Mouse (Mus musculus): ENCODE results near the gene Cbfa2t3. TPM values are rescaled to one million over a fixed set of nuclear protein-coding genes. Genes with fewer than 3 reads are reported as not detected.

Cbfa2t3 gene
- total and polyA plus RNA-seq, 2 experiments from 2014 or later = 10.0 to 12.6 TPM

DNA sequence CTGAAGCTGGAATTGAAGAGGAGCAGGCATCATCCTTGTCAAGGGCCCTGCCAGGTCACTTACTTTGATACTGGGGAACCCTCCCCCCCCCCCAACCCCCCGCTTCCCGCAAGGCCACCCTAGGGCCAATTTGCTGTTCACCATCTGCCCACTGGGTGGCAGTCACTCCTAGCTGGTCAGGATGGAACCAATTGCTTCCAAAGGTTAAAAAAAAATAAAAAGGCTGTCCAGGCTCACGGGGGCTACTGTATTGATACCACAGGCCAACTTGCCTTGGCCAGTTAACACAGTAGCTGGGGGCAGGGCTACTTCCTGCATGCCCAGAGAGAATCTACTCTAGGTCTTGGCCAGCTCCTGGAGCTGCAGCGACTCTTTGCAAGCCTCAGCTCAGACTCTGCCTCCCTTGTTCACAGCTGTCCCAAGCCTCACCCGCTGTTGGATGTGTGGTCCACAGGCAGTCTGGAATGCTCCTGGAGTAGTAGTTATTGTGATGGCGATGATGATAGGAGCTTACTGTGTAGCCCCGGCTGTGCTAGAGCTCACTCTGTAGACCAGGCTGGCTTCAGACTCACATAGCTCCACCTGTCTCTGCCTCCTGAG lies 80.9 kb downstream of the Cbfa2t3 start:
- Histone ChIP-seq H3K9me3 (ENCODE audit: low read length) (no peaks in the 10 kb centered on the region), H3K4me3 (ENCODE audit: low read length) (no peak overlapping the region), H3K9ac (replicated peaks; ENCODE audit: low read length) (no peak overlapping the region), H3K27me3 (ENCODE audit: insufficient read depth, low read length) (no peaks in the 10 kb centered on the region), H3K27ac (no peak overlapping the region), H3K36me3 (ENCODE audit: insufficient read depth, low read length) (0 out of 2 replicates have a peak, but pooled peaks cover 5% of the 10 kb centered on the region), H3K4me2 (ENCODE audit: low read depth, low read length) (no peak overlapping the region), H3K4me1 (ENCODE audit: insufficient read depth, low read length) (no peaks in the 10 kb centered on the region)
- peak; percentile 89 for DNase-seq (ENCODE audit: low spot score)
- 29% methylated on average over 5 of the region's 7 CpGs for WGBS
- peak; percentile 75 for TF ChIP-seq CTCF (IDR thresholded peaks at IDR 0.05; ENCODE audit: low read depth)
- ATAC-seq = peak; percentile 25; the same call in 1 of the 2 replicates

DNA sequence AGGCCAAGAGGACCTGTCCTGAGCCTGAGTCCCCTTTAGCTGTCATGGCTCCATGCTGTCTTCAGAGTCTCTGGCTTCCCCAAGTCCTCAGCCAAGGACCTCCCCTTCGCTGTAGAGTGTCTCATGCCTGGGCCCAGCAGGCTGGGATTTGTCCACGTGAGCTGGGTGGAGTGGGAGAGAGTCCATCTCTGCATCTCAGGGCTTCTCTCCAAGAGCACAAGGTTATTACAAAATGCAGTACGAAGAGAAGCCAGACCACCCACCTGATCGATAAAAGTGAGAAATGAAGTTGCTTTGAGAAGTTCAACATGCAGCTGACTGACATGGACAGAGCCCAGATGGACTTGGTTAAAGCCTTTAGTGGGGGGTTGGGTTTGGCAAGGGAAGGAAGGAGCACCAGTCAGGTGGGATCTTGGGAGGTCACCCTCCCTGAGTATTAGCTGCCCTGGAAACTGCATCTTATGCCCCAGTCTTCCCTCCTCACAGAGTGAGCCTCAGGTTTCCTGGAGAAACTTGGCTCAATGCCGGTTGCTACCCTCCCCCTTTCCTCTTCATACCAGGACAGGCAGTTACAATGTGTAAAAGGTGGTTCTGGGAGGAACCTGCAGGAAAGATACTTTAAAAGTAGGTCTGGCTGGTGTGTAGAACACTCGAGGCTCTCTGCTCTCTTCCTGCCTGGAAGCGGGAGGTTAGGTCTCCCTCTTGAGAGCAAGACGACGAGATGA lies 82.6 kb downstream of the Cbfa2t3 start:
- no peak for ATAC-seq
- no peak overlapping the region for H3K4me3 ChIP-seq (ENCODE audit: low read length)
- peaks cover 6% of the 10 kb centered on the region; the same call in 1 of the 2 replicates for H3K4me1 ChIP-seq (ENCODE audit: insufficient read depth, low read length)
- TF ChIP-seq CTCF (IDR thresholded peaks at IDR 0.05; ENCODE audit: low read depth) = no peak
- H3K36me3 ChIP-seq (ENCODE audit: insufficient read depth, low read length) = 0 out of 2 replicates have a peak, but pooled peaks cover 5% of the 10 kb centered on the region
- H3K4me2 ChIP-seq (ENCODE audit: low read depth, low read length) = no peak overlapping the region
- no peak overlapping the region for H3K9ac ChIP-seq (replicated peaks; ENCODE audit: low read length)
- H3K9me3 ChIP-seq (ENCODE audit: low read length) = no peaks in the 10 kb centered on the region
- 72% methylated on average over 9 of the region's 9 CpGs for WGBS
- no peaks in the 10 kb centered on the region for H3K27me3 ChIP-seq (ENCODE audit: insufficient read depth, low read length)
- no peak overlapping the region for H3K27ac ChIP-seq
- no peak for DNase-seq (ENCODE audit: low spot score)

DNA sequence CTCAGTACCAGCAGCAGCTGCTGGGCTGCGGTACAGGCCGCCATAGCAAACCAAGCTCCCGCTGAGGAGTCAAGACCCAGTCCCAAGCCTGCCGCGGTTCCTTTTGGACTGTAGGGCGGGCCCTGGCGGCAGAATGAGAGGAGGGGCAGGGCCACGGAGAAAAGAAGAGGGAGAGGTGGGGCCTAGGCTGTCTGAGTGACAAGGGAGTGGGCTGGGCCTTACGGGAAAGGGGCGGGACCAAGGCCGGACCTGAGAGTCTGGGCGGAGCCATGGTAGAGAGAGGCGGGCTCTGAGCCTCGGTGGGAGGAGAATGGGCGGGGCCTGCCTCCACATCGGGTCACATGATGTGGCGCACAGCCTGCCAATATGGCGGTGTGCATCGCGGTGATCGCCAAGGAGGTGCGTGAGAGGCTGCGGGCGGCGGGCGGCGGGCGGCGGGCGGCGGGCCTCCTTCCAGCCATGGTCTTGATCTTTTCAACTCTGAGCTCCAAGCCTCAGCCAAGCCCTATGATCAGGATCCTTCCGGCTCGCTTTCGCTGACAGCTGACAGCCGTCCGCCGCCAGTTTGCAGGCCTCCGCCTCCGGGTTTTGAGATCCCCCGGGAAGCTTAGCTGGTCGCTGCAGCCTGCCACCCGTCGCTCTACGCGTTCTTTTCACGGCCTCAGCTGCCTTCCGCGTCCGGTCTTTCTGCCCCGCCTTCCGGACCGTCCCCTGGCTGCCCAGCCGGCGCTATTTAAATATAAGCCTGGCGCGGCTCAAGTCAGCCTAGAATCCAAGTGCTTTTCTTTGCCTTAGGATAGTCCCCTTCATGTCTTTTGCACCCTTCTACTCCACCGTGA lies 87.4 kb downstream of the Cbfa2t3 start, which contains the start of the genes Galns and Trappc2l:
TSS of gene Galns (minus strand) at position 169 of the 839 bp plus-strand sequence.
TSS of gene Trappc2l (plus strand) at position 346 of the 839 bp plus-strand sequence.
- peak; percentile 67 for TF ChIP-seq CTCF (IDR thresholded peaks at IDR 0.05; ENCODE audit: low read depth)
- under 1% methylated on average over 50 of the region's 57 CpGs for WGBS
- Histone ChIP-seq H3K9me3 (ENCODE audit: low read length) (no peaks in the 10 kb centered on the region), H3K4me2 (ENCODE audit: low read depth, low read length) (peak within 1 kb of the TSS; percentile 77), H3K4me3 (ENCODE audit: low read length) (peak within 1 kb of the TSS; percentile 73), H3K36me3 (ENCODE audit: insufficient read depth, low read length) (0 out of 2 replicates have a peak, but pooled peaks cover 5% of the 10 kb centered on the region), H3K27me3 (ENCODE audit: insufficient read depth, low read length) (no peaks in the 10 kb centered on the region), H3K27ac (peak within 1 kb of the TSS; percentile 87), H3K9ac (replicated peaks; ENCODE audit: low read length) (peak within 1 kb of the TSS; percentile 81), H3K4me1 (ENCODE audit: insufficient read depth, low read length) (peaks cover 12% of the 10 kb centered on the region)
- ATAC-seq (peak; percentile 99), DNase-seq (ENCODE audit: low spot score) (peak; percentile 99)

DNA sequence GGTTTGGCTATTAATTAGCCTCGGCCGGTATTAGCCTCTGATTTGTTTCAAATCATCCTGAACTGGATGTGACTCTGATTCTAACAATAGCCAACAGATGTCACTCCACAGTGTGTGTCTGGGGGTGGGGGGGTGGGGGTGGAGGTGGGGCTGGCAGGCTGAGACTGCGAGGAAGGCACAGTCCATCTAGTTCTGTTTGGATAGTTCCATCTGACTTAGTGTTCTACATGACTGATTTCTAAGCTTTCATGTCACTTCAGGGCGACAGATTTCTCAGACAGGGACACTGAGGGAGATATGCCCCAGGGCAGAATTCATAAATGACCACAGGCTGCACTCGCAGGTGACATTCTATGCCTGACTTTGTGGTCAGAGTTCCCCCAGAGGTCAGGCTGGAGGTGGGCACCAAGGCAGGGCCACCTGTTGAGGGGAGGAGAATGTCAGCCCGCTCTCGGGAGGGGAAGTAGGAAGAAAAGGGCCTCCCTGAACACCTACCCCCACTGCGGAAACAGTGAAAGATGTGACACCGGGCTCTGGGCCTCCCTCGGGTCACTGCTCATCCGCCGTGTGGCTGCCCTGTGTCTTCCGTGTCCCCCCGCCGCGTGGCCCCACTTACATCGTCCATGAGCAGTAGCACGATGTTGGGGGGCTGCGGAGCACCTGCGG lies 88.2 kb downstream of the Cbfa2t3 start:
- peaks cover 12% of the 10 kb centered on the region for H3K4me1 ChIP-seq (ENCODE audit: insufficient read depth, low read length)
- no peaks in the 10 kb centered on the region for H3K9me3 ChIP-seq (ENCODE audit: low read length)
- H3K4me3 ChIP-seq (ENCODE audit: low read length) = peak overlapping the region; percentile 73
- 0 out of 2 replicates have a peak, but pooled peaks cover 5% of the 10 kb centered on the region for H3K36me3 ChIP-seq (ENCODE audit: insufficient read depth, low read length)
- 2% methylated on average over 20 of the region's 20 CpGs for WGBS
- peak; percentile 40 for DNase-seq (ENCODE audit: low spot score)
- TF ChIP-seq CTCF (IDR thresholded peaks at IDR 0.05; ENCODE audit: low read depth) = no peak; the same call in 1 of the 2 replicates
- H3K9ac ChIP-seq (replicated peaks; ENCODE audit: low read length) = peak overlapping the region; percentile 81
- peak overlapping the region; percentile 77 for H3K4me2 ChIP-seq (ENCODE audit: low read depth, low read length)
- 0 out of 2 replicates have a peak, but pooled peaks have one; percentile 8 for ATAC-seq
- no peaks in the 10 kb centered on the region for H3K27me3 ChIP-seq (ENCODE audit: insufficient read depth, low read length)
- peak overlapping the region; percentile 87 for H3K27ac ChIP-seq

DNA sequence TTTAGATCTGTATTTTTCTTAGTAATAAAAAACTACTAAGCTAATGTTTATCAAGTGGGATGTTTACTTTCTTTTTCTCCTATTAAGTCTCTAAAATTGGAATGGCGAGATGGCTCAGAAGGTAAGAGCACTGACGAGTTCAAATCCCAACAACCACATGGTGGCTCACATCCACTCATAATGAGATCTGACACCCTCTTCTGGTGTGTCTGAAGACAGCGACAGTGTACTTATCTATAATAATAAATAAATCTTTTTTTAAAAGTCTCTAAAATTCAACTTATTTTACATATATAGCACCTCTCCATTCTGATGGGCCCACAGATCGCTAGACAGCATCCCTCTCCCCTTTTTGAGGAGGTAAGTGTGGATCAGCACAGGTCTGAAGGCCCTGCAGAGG lies 88.7 kb downstream of the Cbfa2t3 start:
- Histone ChIP-seq H3K4me3 (ENCODE audit: low read length) (peak overlapping the region; percentile 73; the same call in 1 of the 2 replicates), H3K9me3 (ENCODE audit: low read length) (no peaks in the 10 kb centered on the region), H3K27ac (no peak overlapping the region), H3K36me3 (ENCODE audit: insufficient read depth, low read length) (0 out of 2 replicates have a peak, but pooled peaks cover 5% of the 10 kb centered on the region), H3K4me2 (ENCODE audit: low read depth, low read length) (peak overlapping the region; percentile 77), H3K4me1 (ENCODE audit: insufficient read depth, low read length) (peaks cover 12% of the 10 kb centered on the region), H3K9ac (replicated peaks; ENCODE audit: low read length) (no peak overlapping the region), H3K27me3 (ENCODE audit: insufficient read depth, low read length) (no peaks in the 10 kb centered on the region)
- no peak; the same call in 1 of the 2 replicates for TF ChIP-seq CTCF (IDR thresholded peaks at IDR 0.05; ENCODE audit: low read depth)
- no peak for DNase-seq (ENCODE audit: low spot score)
- ATAC-seq = no peak
- WGBS = 45% methylated on average over 4 of the region's 4 CpGs

DNA sequence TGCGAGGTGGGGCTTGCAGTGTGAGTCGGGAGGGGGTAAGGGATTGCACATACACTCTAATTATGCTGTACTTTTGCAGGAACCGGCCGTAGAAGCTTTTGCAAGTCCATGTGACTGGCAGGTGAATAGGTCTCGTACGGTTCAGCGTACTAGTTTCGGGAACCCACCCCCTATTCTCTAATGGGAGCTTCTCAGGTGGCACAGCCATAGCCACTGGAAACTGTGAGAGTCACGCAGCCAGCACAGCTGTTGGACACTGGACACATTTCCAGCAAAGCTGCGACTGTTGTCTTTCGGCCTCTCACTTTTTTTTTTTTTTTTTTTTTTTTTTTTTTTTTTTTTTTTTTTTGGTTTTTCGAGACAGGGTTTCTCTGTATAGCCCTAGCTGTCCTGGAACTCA lies 92.1 kb downstream of the Cbfa2t3 start:
- 83% methylated on average over 11 of the region's 12 CpGs for WGBS
- Histone ChIP-seq H3K4me2 (ENCODE audit: low read depth, low read length) (no peak overlapping the region), H3K9me3 (ENCODE audit: low read length) (no peaks in the 10 kb centered on the region), H3K4me3 (ENCODE audit: low read length) (no peak overlapping the region), H3K9ac (replicated peaks; ENCODE audit: low read length) (no peak overlapping the region), H3K27me3 (ENCODE audit: insufficient read depth, low read length) (no peaks in the 10 kb centered on the region), H3K4me1 (ENCODE audit: insufficient read depth, low read length) (peaks cover 6% of the 10 kb centered on the region; the same call in 1 of the 2 replicates), H3K36me3 (ENCODE audit: insufficient read depth, low read length) (no peaks in the 10 kb centered on the region), H3K27ac (no peak overlapping the region)
- no peak for TF ChIP-seq CTCF (IDR thresholded peaks at IDR 0.05; ENCODE audit: low read depth)
- no peak for DNase-seq (ENCODE audit: low spot score)
- ATAC-seq = no peak

Data from hindbrain, postnatal 0 days (tissue).